Comparison of ENCODE assay signal across 28 mouse cellular contexts in the genomic region with DNA sequence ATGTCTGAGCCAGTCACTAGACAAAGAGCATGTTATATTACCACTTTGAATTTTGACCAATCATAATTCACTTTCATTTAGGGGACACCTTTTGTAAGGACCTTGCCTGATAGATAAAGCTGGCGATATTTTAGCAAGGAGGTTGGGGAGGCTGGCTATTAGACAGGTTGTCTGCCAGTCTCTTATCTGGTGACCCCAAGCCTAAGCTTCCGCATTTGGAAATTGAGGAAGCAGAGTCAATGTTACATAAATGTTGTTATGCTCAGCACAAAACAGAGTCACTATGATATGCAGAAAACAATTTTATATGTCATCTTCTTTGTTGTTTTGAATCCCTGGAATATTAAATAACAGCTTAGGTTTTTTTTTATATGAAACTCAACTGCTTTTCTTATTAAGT.
DNase-seq lines count a peak whose midpoint lies in the region; ATAC-seq and TF ChIP-seq lines count a peak whose summit lies in the region.
"Had no signal": no experiment of that assay in that cellular context is flagged by ENCODE, and none has a peak within 500 bp of the region (broad histone marks: within the 10 kb centered on the region; RNA-seq: fewer than 3 reads in every experiment).

No protein-coding gene starts in this region.

- H3K4me1 ChIP-seq in midbrain, embryonic 13.5 days (replicated peaks): no peaks in the 10 kb centered on the region
- no peaks in the 10 kb centered on the region for H3K4me1 ChIP-seq in midbrain, embryonic 15.5 days
- no peaks in the 10 kb centered on the region for H3K4me1 ChIP-seq in MEL (ENCODE audit: control insufficient read depth in 1 of 2, insufficient read depth in 2 of 2, low read length in 2 of 2)
- H3K4me1 ChIP-seq: embryonic facial prominence, embryonic 10.5 days; embryonic facial prominence, embryonic 13.5 days; forebrain, embryonic 12.5 days; forebrain, embryonic 15.5 days; heart, embryonic 12.5 days; heart, embryonic 15.5 days had no signal

- no peak overlapping the region for H3K4me3 ChIP-seq in midbrain, embryonic 13.5 days (replicated peaks)
- no peak overlapping the region for H3K4me3 ChIP-seq in midbrain, embryonic 15.5 days
- no peak overlapping the region for H3K4me3 ChIP-seq in MEL (ENCODE audit: control insufficient read depth in 1 of 2, insufficient read depth in 1 of 2, low read depth in 2 of 2, low read length in 2 of 2)
- H3K4me3 ChIP-seq: embryonic facial prominence, embryonic 10.5 days; embryonic facial prominence, embryonic 13.5 days; erythroblast, embryonic 14.5 days; forebrain, embryonic 12.5 days; forebrain, embryonic 15.5 days; heart, embryonic 12.5 days; heart, embryonic 15.5 days had no signal

- TF ChIP-seq EP300 in MEL (IDR thresholded peaks at IDR 0.05; ENCODE audit: low read depth in 1 of 2, low read length in 2 of 2): no peak

- no peak for TF ChIP-seq POLR2A in MEL (IDR thresholded peaks at IDR 0.05; ENCODE audit: control insufficient read depth in 1 of 2, insufficient read depth in 1 of 2, low read depth in 1 of 2, low read length in 2 of 2, poor library complexity in 1 of 2)

- no peak for TF ChIP-seq CTCF in MEL (IDR thresholded peaks at IDR 0.05 in 2 of 3, conservative IDR thresholded peaks at IDR 0.05 in 1 of 3; ENCODE audit: control insufficient read depth in 1 of 3, insufficient read depth in 1 of 3, low read depth in 2 of 3, low read length in 3 of 3, poor library complexity in 1 of 3, severe bottlenecking in 1 of 3)

- DNase-seq in MEL (ENCODE audit: low read depth, low spot score): peak; percentile 30
- no peak for DNase-seq in urinary bladder, postnatal 36 days (ENCODE audit: low spot score in 2 of 2)
- no peak for DNase-seq in lung, adult 18-20 months
- DNase-seq: adrenal gland, adult 2 months; adrenal gland, postnatal 14 days; B cell, adult 2 months; cerebellum, adult 11 months; cerebellum, adult 2 months; cerebellum, adult 9-11 months; cerebellum, postnatal 25 days; embryo, embryonic 11 days; gastrocnemius, postnatal 25 days; heart, postnatal 10 days; heart, postnatal 36 days had no signal

- no peaks in the 10 kb centered on the region for H3K79me2 ChIP-seq in MEL (ENCODE audit: control insufficient read depth, insufficient read depth, low read length, poor library complexity)

- no peaks in the 10 kb centered on the region for H3K9me3 ChIP-seq in midbrain, embryonic 13.5 days
- no peaks in the 10 kb centered on the region for H3K9me3 ChIP-seq in midbrain, embryonic 15.5 days
- H3K9me3 ChIP-seq in MEL (replicated peaks; ENCODE audit: insufficient read depth, low read length): no peaks in the 10 kb centered on the region
- H3K9me3 ChIP-seq: embryonic facial prominence, embryonic 10.5 days; embryonic facial prominence, embryonic 13.5 days; forebrain, embryonic 12.5 days; forebrain, embryonic 15.5 days; G1E; heart, embryonic 12.5 days; heart, embryonic 15.5 days had no signal

- H3K36me3 ChIP-seq in midbrain, embryonic 13.5 days: no peaks in the 10 kb centered on the region
- H3K36me3 ChIP-seq in midbrain, embryonic 15.5 days (replicated peaks): no peaks in the 10 kb centered on the region
- no peaks in the 10 kb centered on the region for H3K36me3 ChIP-seq in MEL (ENCODE audit: control insufficient read depth in 1 of 2, insufficient read depth in 2 of 2, low read length in 2 of 2)
- H3K36me3 ChIP-seq: embryonic facial prominence, embryonic 10.5 days; embryonic facial prominence, embryonic 13.5 days; forebrain, embryonic 12.5 days; forebrain, embryonic 15.5 days; G1E; heart, embryonic 12.5 days; heart, embryonic 15.5 days had no signal

- WGBS in midbrain, embryonic 13.5 days: 88% methylated on average over 2 of the region's 2 CpGs
- WGBS in midbrain, embryonic 15.5 days: 86% methylated on average over 2 of the region's 2 CpGs

- no peak for ATAC-seq in midbrain, embryonic 13.5 days
- ATAC-seq in midbrain, embryonic 15.5 days (replicated peaks): no peak
- peak; percentile 48 to 85; a peak in 3 of 4 replicates for ATAC-seq in hematopoietic stem cell, adult 5-6 weeks (replicated peaks in 1 of 2; ENCODE audit: insufficient read depth in 1 of 2, low FRiP score in 2 of 2, low TSS enrichment in 1 of 2, low read depth in 1 of 2, poor library complexity in 2 of 2, severe bottlenecking in 2 of 2)
- ATAC-seq: forebrain, embryonic 15.5 days; hindbrain, postnatal 0 days had no signal

- peak overlapping the region; percentile 39; the same call in 1 of the 2 replicates for H3K27ac ChIP-seq in midbrain, embryonic 13.5 days
- H3K27ac ChIP-seq in midbrain, embryonic 15.5 days: no peak overlapping the region
- H3K27ac ChIP-seq in MEL (ENCODE audit: control insufficient read depth, low read depth, low read length): no peak overlapping the region
- H3K27ac ChIP-seq: embryonic facial prominence, embryonic 10.5 days; embryonic facial prominence, embryonic 13.5 days; forebrain, embryonic 12.5 days; forebrain, embryonic 15.5 days; heart, embryonic 15.5 days; hindbrain, embryonic 14.5 days; hindbrain, postnatal 0 days had no signal

- TF ChIP-seq RAD21 in MEL (IDR thresholded peaks at IDR 0.05; ENCODE audit: low read depth, low read length): no peak

- no peaks in the 10 kb centered on the region for H3K27me3 ChIP-seq in midbrain, embryonic 13.5 days
- H3K27me3 ChIP-seq in midbrain, embryonic 15.5 days (replicated peaks): no peaks in the 10 kb centered on the region
- no peaks in the 10 kb centered on the region for H3K27me3 ChIP-seq in MEL (ENCODE audit: control insufficient read depth in 1 of 2, insufficient read depth in 2 of 2, low read length in 2 of 2)
- H3K27me3 ChIP-seq: CH12.LX; embryonic facial prominence, embryonic 13.5 days; forebrain, embryonic 12.5 days; forebrain, embryonic 15.5 days; heart, embryonic 12.5 days; heart, embryonic 15.5 days had no signal

- H3K4me2 ChIP-seq in midbrain, embryonic 13.5 days (replicated peaks): no peak overlapping the region
- no peak overlapping the region for H3K4me2 ChIP-seq in midbrain, embryonic 15.5 days
- H3K4me2 ChIP-seq: embryonic facial prominence, embryonic 13.5 days; forebrain, embryonic 12.5 days; forebrain, embryonic 15.5 days; heart, embryonic 12.5 days; heart, embryonic 15.5 days; hindbrain, embryonic 14.5 days had no signal

- no peak overlapping the region for H3K9ac ChIP-seq in midbrain, embryonic 13.5 days (replicated peaks)
- H3K9ac ChIP-seq in midbrain, embryonic 15.5 days: no peak overlapping the region
- no peak overlapping the region for H3K9ac ChIP-seq in MEL (ENCODE audit: control insufficient read depth, low read depth, low read length, poor library complexity, severe bottlenecking)
- H3K9ac ChIP-seq: embryonic facial prominence, embryonic 13.5 days; forebrain, embryonic 12.5 days; forebrain, embryonic 15.5 days; heart, embryonic 12.5 days; heart, embryonic 15.5 days; hindbrain, embryonic 14.5 days had no signal

TF ChIP-seq in MEL, 35 proteins besides CTCF, POLR2A, EP300 and RAD21:
- TF ChIP-seq HCFC1 (IDR thresholded peaks at IDR 0.05; ENCODE audit: low read depth, low read length) (no peak), CHD2 (IDR thresholded peaks at IDR 0.05; ENCODE audit: low read length) (no peak), GABPA (IDR thresholded peaks at IDR 0.05; ENCODE audit: low read depth, low read length) (no peak), JUND (IDR thresholded peaks at IDR 0.05; ENCODE audit: low read depth, low read length) (no peak), NELFE (IDR thresholded peaks at IDR 0.05; ENCODE audit: low read depth, low read length) (no peak), SMC3 (IDR thresholded peaks at IDR 0.05; ENCODE audit: low read depth, low read length) (no peak), RCOR1 (IDR thresholded peaks at IDR 0.05; ENCODE audit: low read depth, low read length) (no peak), BHLHE40 (IDR thresholded peaks at IDR 0.05; ENCODE audit: borderline replicate concordance, low read depth, low read length) (no peak), MAZ (IDR thresholded peaks at IDR 0.05; ENCODE audit: low read depth, low read length) (no peak), ZKSCAN1 (IDR thresholded peaks at IDR 0.05; ENCODE audit: low read depth, low read length) (no peak), USF2 (IDR thresholded peaks at IDR 0.05; ENCODE audit: borderline replicate concordance in 1 of 2, insufficient read depth in 1 of 2, low read depth in 1 of 2, low read length in 2 of 2) (no peak), POLR2AphosphoS5 (IDR thresholded peaks at IDR 0.05; ENCODE audit: borderline replicate concordance, low read depth, low read length) (no peak), MAX (IDR thresholded peaks at IDR 0.05; ENCODE audit: low read length) (no peak), ELF1 (IDR thresholded peaks at IDR 0.05; ENCODE audit: low read depth, low read length) (no peak), NRF1 (IDR thresholded peaks at IDR 0.05; ENCODE audit: insufficient read depth, low read depth, low read length, poor library complexity, severe bottlenecking) (no peak), ZC3H11A (IDR thresholded peaks at IDR 0.05; ENCODE audit: low read depth, low read length) (no peak), GATA1 (IDR thresholded peaks at IDR 0.05; ENCODE audit: low read depth, low read length) (no peak), TAL1 (IDR thresholded peaks at IDR 0.05; ENCODE audit: low read length) (no peak)

Comparison
In these comparisons a context has a peak if more than half of its experiments do, and no peak if none do; other contexts are left out.
1. ATAC-seq: peak in hematopoietic stem cell, adult 5-6 weeks (2 of 2); none in midbrain, embryonic 13.5 days (single experiment) and midbrain, embryonic 15.5 days (single experiment).